Mouse (Mus musculus): ENCODE data around the gene Rsph10b. TPM values are rescaled to one million over a fixed set of nuclear protein-coding genes. Genes with fewer than 3 reads are reported as not detected.
"Not testable (repeated sequence)": the region's sequence is repeated elsewhere in the genome, so short reads cannot be mapped to it uniquely, and the experiment has no call there.

Gene Rsph10b
- polyA plus RNA-seq, 1 experiment = 15.2 TPM

- 0 out of 2 replicates have a peak, but pooled peaks cover 1% of the 10 kb centered on the region for H3K4me1 ChIP-seq (ENCODE audit: control insufficient read depth, insufficient read depth, low read length)
- H3K4me3 ChIP-seq (ENCODE audit: insufficient read depth, low read length) = no peak overlapping the region
- TF ChIP-seq POLR2A (IDR thresholded peaks at IDR 0.05; ENCODE audit: extremely low read depth, insufficient read depth, low read length) = no peak
- no peak for TF ChIP-seq CTCF (IDR thresholded peaks at IDR 0.05; ENCODE audit: extremely low read depth, insufficient read depth, low read length)
- H3K27ac ChIP-seq (ENCODE audit: insufficient read depth, low read length) = no peak overlapping the region
Measured at GRCm38 (mm10) chr5:143985381-143985780, 52.5 kb downstream of the Rsph10b start.

DNA sequence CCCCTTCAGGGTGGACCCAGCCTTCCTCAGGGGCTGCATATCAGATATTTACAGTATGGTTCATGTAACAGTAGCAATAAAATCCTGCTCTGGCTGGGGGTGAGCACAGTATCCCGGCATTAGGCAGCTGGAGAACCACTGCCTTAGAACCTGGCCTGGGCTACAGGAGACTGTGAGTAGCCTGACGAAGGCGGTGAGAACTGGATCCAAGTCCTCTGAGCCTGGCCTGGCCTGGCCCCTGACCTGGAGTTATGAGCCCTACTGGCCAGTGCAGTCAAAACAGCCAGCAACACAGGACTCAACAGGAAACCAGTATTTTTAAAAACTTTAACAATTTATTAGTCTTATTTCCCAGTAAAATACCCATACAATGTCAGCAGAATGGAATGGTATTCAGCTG is 54.8 kb downstream of the Rsph10b start:
- no peak overlapping the region for H3K4me3 ChIP-seq (ENCODE audit: insufficient read depth, low read length)
- no peaks in the 10 kb centered on the region for H3K4me1 ChIP-seq (ENCODE audit: control insufficient read depth, insufficient read depth, low read length)
- no peak overlapping the region for H3K27ac ChIP-seq (ENCODE audit: insufficient read depth, low read length)
- TF ChIP-seq POLR2A (IDR thresholded peaks at IDR 0.05; ENCODE audit: extremely low read depth, insufficient read depth, low read length) = no peak
- TF ChIP-seq CTCF (IDR thresholded peaks at IDR 0.05; ENCODE audit: extremely low read depth, insufficient read depth, low read length) = no peak

DNA sequence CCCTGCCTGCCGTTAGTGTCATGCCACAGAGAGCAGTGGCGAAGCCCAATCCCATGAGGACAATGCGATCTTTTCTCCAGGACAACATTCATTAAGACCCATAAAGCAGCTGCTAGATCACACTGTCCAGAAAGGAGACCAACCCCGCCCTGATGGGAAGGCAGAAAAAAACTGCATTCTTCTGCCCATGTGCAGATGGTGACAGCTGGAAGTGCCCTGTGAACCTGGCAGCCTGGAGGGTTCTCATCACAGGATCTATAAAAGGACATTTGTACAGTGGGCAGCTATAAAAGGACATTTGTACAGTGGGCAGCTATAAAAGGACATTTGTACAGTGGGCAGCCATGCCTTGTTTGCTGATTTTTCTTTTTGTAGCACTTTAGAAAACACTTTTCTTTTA is 56.2 kb downstream of the Rsph10b start:
- Histone ChIP-seq H3K4me3 (ENCODE audit: insufficient read depth, low read length) (no peak overlapping the region), H3K27ac (ENCODE audit: insufficient read depth, low read length) (no peak overlapping the region), H3K4me1 (ENCODE audit: control insufficient read depth, insufficient read depth, low read length) (no peaks in the 10 kb centered on the region)
- TF ChIP-seq CTCF (IDR thresholded peaks at IDR 0.05; ENCODE audit: extremely low read depth, insufficient read depth, low read length) = no peak
- no peak for TF ChIP-seq POLR2A (IDR thresholded peaks at IDR 0.05; ENCODE audit: extremely low read depth, insufficient read depth, low read length)

DNA sequence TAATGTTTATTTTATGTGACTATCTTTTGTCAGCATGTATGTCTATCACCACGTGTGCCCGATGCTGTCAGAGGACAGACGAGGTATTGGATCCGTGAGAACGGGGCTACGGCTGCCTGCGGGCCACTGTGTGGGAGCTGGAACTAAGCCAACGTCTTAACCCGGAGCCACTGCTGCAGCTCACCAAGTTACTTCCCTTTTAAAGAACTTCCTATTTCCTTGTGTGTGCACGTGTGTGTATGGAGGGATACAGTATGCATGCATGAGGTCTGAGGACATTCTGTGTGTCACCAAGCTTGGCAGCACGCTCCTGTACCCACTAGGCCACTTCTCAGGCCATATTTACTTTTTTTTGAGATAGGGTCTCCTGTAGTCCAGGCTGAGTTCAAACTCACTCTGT is 57.3 kb downstream of the Rsph10b start:
- Histone ChIP-seq H3K27ac (ENCODE audit: insufficient read depth, low read length) (no peak overlapping the region), H3K4me3 (ENCODE audit: insufficient read depth, low read length) (no peak overlapping the region), H3K4me1 (ENCODE audit: control insufficient read depth, insufficient read depth, low read length) (peaks cover 3% of the 10 kb centered on the region)
- TF ChIP-seq POLR2A (IDR thresholded peaks at IDR 0.05; ENCODE audit: extremely low read depth, insufficient read depth, low read length) (no peak), CTCF (IDR thresholded peaks at IDR 0.05; ENCODE audit: extremely low read depth, insufficient read depth, low read length) (no peak)

DNA sequence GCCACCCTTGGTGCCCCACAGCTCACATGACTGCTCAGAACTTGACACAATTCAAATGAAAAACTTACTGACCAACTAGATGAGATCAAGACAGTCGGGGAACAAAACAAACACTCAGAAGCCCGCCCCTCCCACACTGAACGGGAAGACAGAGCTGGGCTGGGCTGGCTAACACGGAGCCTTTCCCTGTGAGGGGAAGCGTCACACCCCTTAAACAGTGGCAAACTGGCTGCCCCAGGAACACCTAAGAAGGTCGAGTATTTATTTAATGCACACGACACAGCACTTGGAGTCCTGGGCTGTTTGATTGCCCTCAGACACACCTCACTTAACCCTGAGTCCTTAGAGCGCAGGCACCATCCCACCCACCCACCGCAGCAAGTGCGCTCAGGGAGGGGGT is 59.8 kb downstream of the Rsph10b start:
- Histone ChIP-seq H3K4me3 (ENCODE audit: insufficient read depth, low read length) (no peak overlapping the region), H3K4me1 (ENCODE audit: control insufficient read depth, insufficient read depth, low read length) (peaks cover 3% of the 10 kb centered on the region), H3K27ac (ENCODE audit: insufficient read depth, low read length) (no peak overlapping the region)
- TF ChIP-seq POLR2A (IDR thresholded peaks at IDR 0.05; ENCODE audit: extremely low read depth, insufficient read depth, low read length) = no peak
- TF ChIP-seq CTCF (IDR thresholded peaks at IDR 0.05; ENCODE audit: extremely low read depth, insufficient read depth, low read length) = no peak

- TF ChIP-seq CTCF (IDR thresholded peaks at IDR 0.05; ENCODE audit: extremely low read depth, insufficient read depth, low read length) = no peak
- TF ChIP-seq POLR2A (IDR thresholded peaks at IDR 0.05; ENCODE audit: extremely low read depth, insufficient read depth, low read length) = no peak
- no peak overlapping the region for H3K27ac ChIP-seq (ENCODE audit: insufficient read depth, low read length)
- H3K4me1 ChIP-seq (ENCODE audit: control insufficient read depth, insufficient read depth, low read length) = peaks cover 3% of the 10 kb centered on the region
- no peak overlapping the region for H3K4me3 ChIP-seq (ENCODE audit: insufficient read depth, low read length)
Measured at GRCm38 (mm10) chr5:143993260-143993659, 60.4 kb downstream of the Rsph10b start.

GRCm38 (mm10) chr5:143993849-143994248 is 61.0 kb downstream of the Rsph10b start:
- Histone ChIP-seq H3K27ac (ENCODE audit: insufficient read depth, low read length) (no peak overlapping the region), H3K4me3 (ENCODE audit: insufficient read depth, low read length) (no peak overlapping the region), H3K4me1 (ENCODE audit: control insufficient read depth, insufficient read depth, low read length) (peaks cover 3% of the 10 kb centered on the region)
- no peak for TF ChIP-seq CTCF (IDR thresholded peaks at IDR 0.05; ENCODE audit: extremely low read depth, insufficient read depth, low read length)
- TF ChIP-seq POLR2A (IDR thresholded peaks at IDR 0.05; ENCODE audit: extremely low read depth, insufficient read depth, low read length) = no peak

- Histone ChIP-seq H3K27ac (ENCODE audit: insufficient read depth, low read length) (no peak overlapping the region), H3K4me3 (ENCODE audit: insufficient read depth, low read length) (no peak overlapping the region), H3K4me1 (ENCODE audit: control insufficient read depth, insufficient read depth, low read length) (peaks cover 3% of the 10 kb centered on the region)
- TF ChIP-seq CTCF (IDR thresholded peaks at IDR 0.05; ENCODE audit: extremely low read depth, insufficient read depth, low read length) = peak; percentile 38
- no peak for TF ChIP-seq POLR2A (IDR thresholded peaks at IDR 0.05; ENCODE audit: extremely low read depth, insufficient read depth, low read length)
Measured at GRCm38 (mm10) chr5:143994632-143995365, 62.0 kb downstream of the Rsph10b start.

- TF ChIP-seq POLR2A (IDR thresholded peaks at IDR 0.05; ENCODE audit: extremely low read depth, insufficient read depth, low read length) (no peak), CTCF (IDR thresholded peaks at IDR 0.05; ENCODE audit: extremely low read depth, insufficient read depth, low read length) (no peak)
- no peak overlapping the region for H3K4me3 ChIP-seq (ENCODE audit: insufficient read depth, low read length)
- no peak overlapping the region for H3K27ac ChIP-seq (ENCODE audit: insufficient read depth, low read length)
Measured at GRCm38 (mm10) chr5:143999409-143999808, 66.6 kb downstream of the Rsph10b start.

GRCm38 (mm10) chr5:144002461-144003192 is 69.8 kb downstream of the Rsph10b start:
- H3K4me1 ChIP-seq (ENCODE audit: control insufficient read depth, insufficient read depth, low read length) = no peaks in the 10 kb centered on the region
- no peak overlapping the region for H3K27ac ChIP-seq (ENCODE audit: insufficient read depth, low read length)
- H3K4me3 ChIP-seq (ENCODE audit: insufficient read depth, low read length) = no peak overlapping the region
- TF ChIP-seq POLR2A (IDR thresholded peaks at IDR 0.05; ENCODE audit: extremely low read depth, insufficient read depth, low read length) (no peak), CTCF (IDR thresholded peaks at IDR 0.05; ENCODE audit: extremely low read depth, insufficient read depth, low read length) (no peak)

More at GRCm38 (mm10) chr5:143999409-143999808, 66.6 kb downstream of the Rsph10b start:
- H3K4me1 ChIP-seq (ENCODE audit: control insufficient read depth, insufficient read depth, low read length) = peaks cover 3% of the 10 kb centered on the region

- peak overlapping the region; percentile 85; the same call in 1 of the 2 replicates for H3K4me3 ChIP-seq (ENCODE audit: insufficient read depth, low read length)
- H3K4me1 ChIP-seq (ENCODE audit: control insufficient read depth, insufficient read depth, low read length) = not testable (repeated sequence)
Measured at GRCm38 (mm10) chr5:144013366-144014134, 80.7 kb downstream of the Rsph10b start.

More at GRCm38 (mm10) chr5:144013366-144014134, 80.7 kb downstream of the Rsph10b start:
- H3K27ac ChIP-seq (ENCODE audit: insufficient read depth, low read length) = not testable (repeated sequence)
